Mouse (Mus musculus): ENCODE measurements around the gene Josd2.

Gene Josd2

GRCm38 (mm10) chr7:44446070-44446855 lies 21.5 kb upstream of the Josd2 start:
- DNase-seq: no peak

- no peak for DNase-seq
These were observed 14.5 kb upstream of the Josd2 start for GRCm38 (mm10) chr7:44453256-44453655.

- no peak for DNase-seq
These were observed 11.5 kb upstream of the Josd2 start for GRCm38 (mm10) chr7:44456302-44456701.

DNA sequence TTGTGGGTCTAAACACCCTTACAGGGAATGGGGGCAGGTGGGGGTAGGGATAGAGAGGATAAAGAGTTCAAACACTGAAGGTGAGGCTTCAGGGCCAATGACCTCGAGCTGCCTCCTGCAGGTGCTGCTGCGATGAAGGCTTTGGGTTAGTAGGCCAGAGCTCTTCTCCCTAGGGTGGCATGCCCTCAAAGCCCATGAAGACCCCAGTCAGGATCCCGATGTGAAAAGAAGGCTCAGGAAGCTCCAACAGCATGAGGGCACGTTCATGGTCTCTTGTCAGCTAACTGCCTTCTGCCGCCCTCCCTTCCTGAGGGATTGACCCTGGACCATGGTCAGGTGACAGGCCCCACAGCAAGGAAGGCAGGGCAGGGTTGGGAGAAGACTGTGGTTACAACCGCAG lies 7.7 kb upstream of the Josd2 start:
- no peak for DNase-seq

DNA sequence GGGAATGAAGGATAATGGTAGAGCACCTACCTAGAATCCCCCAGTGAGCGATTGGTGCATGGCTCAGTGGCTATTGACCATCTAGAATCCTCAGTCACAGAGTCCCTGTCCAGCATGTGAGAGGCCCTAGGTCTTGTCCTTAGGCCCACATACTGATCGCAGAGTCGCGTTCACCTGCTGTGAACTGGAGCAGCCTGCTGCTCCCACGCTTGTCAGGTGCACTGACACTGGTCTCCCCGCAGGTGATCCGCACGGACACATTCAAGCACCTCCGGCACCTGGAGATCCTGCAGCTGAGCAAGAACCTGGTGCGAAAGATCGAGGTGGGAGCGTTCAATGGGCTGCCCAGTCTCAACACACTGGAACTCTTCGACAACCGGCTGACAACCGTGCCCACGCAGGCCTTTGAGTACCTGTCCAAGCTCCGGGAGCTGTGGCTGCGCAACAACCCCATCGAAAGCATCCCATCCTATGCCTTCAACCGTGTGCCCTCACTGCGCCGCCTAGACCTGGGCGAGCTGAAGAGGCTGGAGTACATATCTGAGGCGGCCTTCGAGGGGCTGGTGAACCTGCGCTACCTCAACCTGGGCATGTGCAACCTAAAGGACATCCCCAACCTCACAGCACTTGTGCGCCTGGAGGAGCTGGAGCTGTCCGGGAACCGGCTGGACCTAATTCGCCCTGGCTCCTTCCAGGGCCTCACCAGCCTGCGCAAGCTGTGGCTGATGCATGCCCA lies 6.8 kb upstream of the Josd2 start:
- peak; percentile 5 for DNase-seq

DNA sequence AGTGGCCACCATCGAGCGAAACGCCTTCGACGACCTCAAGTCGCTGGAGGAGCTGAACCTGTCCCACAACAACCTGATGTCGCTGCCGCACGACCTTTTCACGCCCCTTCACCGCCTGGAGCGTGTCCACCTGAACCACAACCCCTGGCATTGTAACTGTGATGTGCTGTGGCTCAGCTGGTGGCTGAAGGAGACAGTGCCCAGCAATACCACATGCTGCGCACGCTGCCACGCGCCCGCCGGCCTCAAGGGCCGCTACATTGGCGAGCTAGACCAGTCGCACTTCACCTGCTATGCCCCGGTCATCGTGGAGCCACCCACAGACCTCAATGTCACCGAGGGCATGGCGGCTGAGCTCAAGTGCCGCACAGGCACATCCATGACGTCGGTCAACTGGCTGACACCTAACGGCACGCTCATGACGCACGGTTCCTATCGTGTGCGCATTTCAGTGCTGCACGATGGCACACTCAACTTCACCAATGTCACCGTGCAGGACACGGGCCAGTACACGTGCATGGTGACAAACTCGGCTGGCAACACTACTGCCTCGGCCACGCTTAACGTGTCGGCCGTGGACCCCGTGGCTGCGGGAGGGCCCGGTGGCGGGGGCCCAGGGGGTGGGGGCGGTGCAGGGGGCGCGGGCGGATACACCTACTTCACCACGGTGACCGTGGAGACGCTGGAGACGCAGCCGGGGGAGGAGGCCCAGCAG lies 6.1 kb upstream of the Josd2 start:
- peak; percentile 12 for DNase-seq

DNA sequence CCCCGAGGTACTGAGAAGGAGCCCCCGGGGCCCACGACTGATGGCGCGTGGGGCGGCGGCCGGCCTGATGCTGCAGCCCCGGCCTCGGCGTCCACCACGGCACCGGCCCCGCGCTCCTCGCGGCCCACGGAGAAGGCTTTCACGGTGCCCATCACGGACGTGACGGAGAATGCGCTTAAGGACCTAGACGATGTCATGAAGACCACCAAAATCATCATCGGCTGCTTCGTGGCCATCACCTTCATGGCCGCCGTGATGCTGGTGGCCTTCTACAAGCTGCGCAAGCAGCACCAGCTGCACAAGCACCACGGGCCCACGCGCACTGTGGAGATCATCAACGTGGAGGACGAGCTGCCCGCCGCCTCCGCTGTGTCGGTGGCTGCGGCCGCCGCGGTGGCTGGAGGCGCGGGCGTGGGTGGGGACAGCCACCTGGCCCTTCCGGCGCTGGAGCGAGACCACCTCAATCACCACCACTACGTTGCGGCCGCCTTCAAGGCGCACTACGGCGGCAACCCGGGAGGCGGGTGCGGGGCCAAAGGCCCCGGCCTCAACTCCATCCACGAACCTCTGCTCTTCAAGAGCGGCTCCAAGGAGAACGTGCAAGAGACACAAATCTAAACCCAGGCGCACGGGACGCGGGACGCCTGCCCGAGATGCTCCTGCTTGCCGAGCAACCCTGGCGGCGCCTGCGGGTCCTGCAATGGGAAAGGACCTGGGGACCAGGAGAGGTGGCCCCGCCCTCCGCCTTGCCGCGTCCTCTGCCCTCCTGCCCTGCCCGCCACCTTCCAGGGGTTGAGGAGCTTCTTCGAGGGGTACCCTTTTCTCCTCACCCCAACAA lies 5.3 kb upstream of the Josd2 start:
- DNase-seq: peak; percentile 48

- DNase-seq: peak; percentile 3
These were observed 4.7 kb upstream of the Josd2 start for GRCm38 (mm10) chr7:44463056-44463425.

GRCm38 (mm10) chr7:44463556-44464225 lies 4.1 kb upstream of the Josd2 start:
- peak; percentile 13 for DNase-seq

DNA sequence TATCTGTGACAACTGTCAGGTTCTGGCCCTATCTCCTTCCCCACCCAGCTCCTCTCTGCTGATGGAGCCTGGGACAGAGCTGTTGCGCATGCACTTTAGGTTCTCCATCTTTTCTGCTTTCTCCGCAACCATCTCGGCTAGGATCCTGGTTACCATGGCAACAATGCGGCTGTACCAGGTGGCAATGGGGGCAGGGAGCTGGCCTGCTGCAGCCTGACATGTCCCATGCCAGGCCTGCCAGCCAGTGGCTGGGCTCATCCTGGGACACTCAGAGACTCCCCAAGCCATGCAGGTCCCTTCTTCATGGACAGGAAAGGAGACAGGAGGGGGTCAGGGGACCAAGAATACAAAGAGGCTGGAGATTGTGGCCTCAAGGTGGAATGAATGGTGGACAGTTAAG lies 3.3 kb upstream of the Josd2 start:
- peak; percentile 90 for DNase-seq

DNA sequence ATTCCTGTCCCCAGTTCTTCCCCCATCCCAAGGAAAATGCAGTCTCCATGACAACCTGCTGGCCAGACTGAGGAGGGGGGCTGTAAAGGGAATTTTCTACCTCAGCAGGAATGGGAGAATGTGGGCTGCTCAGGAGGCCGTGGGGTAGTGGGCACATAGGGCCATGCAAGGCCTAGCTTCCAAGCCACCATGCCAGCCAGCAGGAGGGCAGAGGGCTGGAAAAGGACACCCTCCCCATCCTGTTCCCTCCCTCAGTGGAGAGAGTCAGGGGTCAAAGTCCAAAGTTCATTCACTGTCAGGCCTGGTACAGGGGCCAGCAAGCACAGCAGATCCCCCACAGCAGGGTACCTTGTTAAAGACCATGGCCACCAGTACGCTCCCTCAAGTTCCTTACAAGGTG lies 2.7 kb upstream of the Josd2 start, which contains the start of gene Aspdh:
Aspdh (plus strand) TSS at position 281 of the 400 bp plus-strand sequence.
- DNase-seq: peak; percentile 19

DNA sequence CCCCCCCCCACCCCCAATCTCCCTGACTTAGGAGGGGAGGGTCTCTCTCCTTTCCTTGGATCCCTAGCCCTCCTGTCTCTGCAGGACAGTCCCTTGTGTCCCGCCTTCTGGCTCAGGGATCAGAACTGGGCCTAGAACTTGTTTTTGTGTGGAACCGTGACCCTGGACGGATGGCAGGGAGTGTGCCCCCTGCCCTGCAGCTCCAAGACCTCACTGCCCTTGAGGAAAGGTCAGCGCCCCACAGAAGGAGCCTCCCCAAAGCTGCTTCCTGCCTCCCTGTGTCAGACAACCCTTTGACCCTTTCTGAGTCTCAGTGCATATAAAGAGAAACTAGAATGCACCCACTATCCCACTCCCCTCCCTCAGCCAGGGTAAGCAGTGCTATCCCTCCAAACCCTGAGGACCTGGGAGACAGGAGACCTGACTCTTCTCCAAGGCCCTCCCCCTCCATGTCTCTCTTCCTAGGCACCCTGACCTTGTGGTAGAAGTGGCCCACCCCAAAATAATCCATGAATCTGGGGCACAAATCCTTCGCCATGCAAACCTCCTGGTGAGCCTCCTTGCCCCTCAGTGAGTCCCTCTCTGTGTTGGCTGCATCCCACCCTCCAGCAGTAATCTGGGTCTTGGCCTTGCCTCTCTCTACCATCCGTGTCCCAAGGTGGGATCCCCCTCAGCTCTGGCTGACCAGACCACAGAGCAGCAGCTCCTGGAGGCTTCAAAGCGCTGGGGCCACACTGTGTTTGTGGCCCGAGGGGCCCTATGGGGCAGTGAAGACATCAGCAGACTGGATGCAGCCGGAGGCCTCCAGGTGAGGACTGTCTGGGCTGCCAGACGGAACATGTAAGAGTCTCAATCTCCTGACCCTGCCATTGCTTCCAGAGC lies 1.5 kb upstream of the Josd2 start:
- DNase-seq: peak; percentile 5

DNA sequence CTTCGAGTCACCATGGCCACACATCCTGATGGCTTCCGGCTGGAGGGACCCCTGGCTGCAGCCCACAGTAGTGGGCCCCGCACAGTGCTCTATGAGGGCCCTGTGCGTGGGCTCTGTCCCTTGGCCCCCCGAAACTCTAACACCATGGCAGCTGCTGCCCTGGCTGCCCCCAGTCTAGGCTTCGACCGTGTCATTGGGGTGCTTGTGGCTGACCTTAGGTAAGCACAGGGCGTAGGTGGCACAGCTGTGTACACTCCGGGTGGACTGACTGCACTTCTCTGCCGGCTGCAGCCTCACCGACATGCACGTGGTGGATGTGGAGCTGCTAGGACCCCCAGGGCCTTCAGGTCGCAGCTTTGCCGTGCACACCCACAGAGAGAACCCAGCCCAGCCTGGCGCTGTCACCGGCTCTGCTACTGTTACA lies 880 bp upstream of the Josd2 start:
- DNase-seq: peak; percentile 22

DNA sequence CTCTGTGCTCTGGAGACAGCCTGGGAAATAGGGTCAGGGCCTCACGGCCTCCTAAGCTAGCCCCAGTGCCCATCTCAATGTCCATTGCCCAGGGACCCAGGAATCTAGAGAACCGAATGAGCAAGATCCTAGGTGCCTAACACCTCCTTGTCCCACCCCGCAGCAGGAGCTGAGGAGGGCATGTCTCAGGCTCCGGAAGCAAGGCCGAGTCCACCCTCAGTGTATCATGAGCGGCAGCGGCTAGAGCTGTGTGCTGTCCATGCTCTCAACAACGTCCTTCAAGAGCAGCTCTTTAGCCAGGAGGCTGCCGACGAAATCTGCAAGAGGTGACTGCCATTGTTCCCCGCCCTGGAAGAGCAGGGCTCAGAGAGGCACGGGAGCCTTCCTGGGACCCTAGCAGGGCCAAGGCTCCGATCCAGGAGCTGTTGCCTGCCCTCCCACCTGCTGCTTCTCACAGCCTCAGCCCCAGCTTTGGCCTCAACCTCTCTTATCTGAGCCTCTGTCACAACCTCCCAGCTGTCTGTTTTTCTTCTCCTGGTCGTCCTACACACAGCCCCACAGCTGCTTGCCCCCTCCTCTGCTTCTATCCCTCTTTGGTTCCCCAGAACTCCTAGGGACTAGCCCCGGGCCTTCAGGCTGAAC lies 985 bp downstream of the Josd2 start:
- peak; percentile 20 for DNase-seq

GRCm38 (mm10) chr7:44469677-44470675 lies 2.2 kb downstream of the Josd2 start:
- peak; percentile 1 for DNase-seq

DNA sequence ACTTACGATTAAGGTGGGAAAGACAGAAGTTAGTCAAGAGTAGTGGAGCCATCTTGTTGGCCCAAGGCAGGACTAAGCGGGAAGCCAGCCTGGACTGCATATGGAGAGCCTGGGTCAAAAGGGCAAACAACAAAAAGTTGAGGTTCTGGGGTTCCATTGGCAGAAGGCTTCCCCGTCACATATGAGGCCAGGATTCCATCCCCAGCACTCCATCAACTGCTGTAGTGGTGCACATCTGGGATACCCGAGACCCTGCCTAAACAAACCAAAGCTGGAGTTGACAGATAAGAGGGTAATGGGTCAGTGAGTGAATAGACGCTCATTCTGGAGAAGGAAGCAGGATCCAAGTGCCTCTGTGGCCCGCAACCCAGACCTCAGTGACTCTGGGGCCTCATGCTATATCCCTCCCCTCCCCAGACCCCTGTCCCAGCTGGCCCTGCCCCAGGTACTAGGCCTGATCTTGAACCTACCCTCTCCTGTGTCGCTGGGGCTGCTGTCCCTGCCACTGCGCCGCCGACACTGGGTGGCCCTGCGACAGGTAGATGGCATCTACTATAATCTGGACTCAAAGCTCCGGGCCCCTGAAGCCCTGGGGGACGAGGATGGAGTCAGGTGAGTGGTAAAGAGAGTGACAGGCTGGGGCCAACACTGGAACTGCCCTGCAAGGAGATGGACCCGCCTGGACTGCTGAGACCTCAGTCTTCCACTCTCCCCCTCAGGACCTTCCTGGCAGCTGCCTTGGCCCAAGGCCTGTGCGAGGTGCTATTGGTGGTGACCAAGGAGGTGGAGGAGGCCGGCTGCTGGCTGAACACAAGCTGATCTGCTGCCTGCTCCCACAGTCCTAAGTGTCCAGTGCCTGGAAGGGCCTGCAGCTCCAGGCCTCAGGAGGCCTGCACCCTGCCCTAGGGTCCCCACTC lies 3.2 kb downstream of the Josd2 start:
- DNase-seq: peak; percentile 5

- peak; percentile 37 for DNase-seq
These were observed 4.2 kb downstream of the Josd2 start for GRCm38 (mm10) chr7:44471880-44472557.

GRCm38 (mm10) chr7:44472558-44472885 lies 4.7 kb downstream of the Josd2 start:
- DNase-seq: no peak
